Mouse (Mus musculus): ENCODE results near the gene Tspear.

DNA sequence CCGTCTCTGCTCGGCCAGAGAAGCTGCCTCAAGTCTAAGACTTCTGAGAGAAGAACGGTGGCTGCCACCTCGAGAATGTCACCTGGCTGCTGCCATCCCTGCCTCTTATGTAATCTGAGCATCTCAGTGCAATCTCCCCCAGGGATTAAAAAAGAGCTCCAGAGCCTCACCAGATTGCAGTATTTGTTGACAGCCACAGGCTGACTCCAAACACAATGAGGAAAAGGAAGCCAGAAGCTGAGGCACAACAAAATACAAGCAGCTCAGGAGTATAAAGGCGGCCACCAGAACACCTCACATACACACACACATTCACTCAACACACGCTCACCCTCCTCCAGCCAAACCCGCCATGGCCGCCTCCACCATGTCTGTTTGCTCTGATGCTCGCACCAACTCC lies 149.3 kb downstream of the Tspear start, which contains the start of gene Krtap10-10:
- no peak for TF ChIP-seq CTCF (IDR thresholded peaks at IDR 0.05)
- TF ChIP-seq EP300 (IDR thresholded peaks at IDR 0.05): no peak
